Mouse (Mus musculus): ENCODE measurements around the gene Hba-x. TPM values are rescaled to one million over a fixed set of nuclear protein-coding genes. Genes with fewer than 3 reads are reported as not detected.

Gene Hba-x
- polyA plus RNA-seq, 1 experiment from 2014 or later: 0.18 TPM

DNA sequence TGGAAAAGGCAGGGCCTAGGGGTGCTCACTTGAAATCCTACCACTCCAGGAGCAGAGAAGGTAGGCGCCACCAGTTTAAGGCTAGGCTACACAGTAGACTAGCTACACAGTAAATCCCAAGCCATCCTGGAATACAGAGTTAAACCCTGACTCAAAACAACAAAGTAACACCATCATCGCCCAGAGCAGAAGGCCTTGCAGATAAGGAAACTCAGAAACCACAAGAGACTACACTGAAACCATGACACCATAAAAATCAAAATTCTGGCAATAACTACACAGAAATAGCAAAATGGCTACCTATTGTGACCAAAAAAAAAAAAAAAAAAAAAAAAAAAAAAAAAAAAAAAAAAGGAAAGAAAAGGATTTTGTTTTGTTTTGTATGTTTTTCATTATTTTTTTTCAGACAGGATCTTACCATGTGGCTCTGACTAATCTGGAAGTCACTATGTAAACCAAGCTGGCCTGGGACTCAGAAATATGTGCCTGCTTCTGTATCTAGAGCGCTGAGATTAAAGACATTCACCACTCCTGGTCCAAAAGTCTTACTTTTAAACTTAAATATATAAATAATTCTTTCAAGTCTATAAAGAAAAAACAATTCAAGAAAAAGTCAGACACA lies 11.0 kb upstream of the Hba-x start:
- WGBS: 91% methylated on average over 3 of the region's 3 CpGs

GRCm38 (mm10) chr11:32266194-32266593 lies 10.0 kb upstream of the Hba-x start:
- DNase-seq (ENCODE audit: low spot score) (no peak), ATAC-seq (ENCODE audit: low FRiP score, low TSS enrichment) (no peak)
- peaks cover 3% of the 10 kb centered on the region; the same call in 1 of the 2 replicates for H3K4me1 ChIP-seq (replicated peaks; ENCODE audit: control insufficient read depth, insufficient read depth)
- TF ChIP-seq CTCF (IDR thresholded peaks at IDR 0.05; ENCODE audit: low read depth): no peak
- no peak for TF ChIP-seq EP300 (optimal IDR thresholded peaks at IDR 0.05)
- H3K27ac ChIP-seq (replicated peaks): no peak overlapping the region
- H3K9ac ChIP-seq (ENCODE audit: low read length): no peak overlapping the region
- H3K4me3 ChIP-seq (ENCODE audit: low read depth, low read length): no peak overlapping the region
- no peaks in the 10 kb centered on the region for H3K9me3 ChIP-seq (ENCODE audit: control insufficient read depth, low read length)
- H3K36me3 ChIP-seq (ENCODE audit: control insufficient read depth, insufficient read depth, low read length): no peaks in the 10 kb centered on the region
- WGBS: 88% methylated on average over 6 of the region's 6 CpGs
- no peaks in the 10 kb centered on the region for H3K27me3 ChIP-seq (ENCODE audit: control insufficient read depth, insufficient read depth, low read length)
- H3K4me2 ChIP-seq (replicated peaks; ENCODE audit: low read depth): no peak overlapping the region

More for the DNA sequence above, 11.0 kb upstream of the Hba-x start:
- no peak for TF ChIP-seq CTCF (IDR thresholded peaks at IDR 0.05; ENCODE audit: low read depth)
- TF ChIP-seq EP300 (optimal IDR thresholded peaks at IDR 0.05): no peak
- H3K9me3 ChIP-seq (ENCODE audit: control insufficient read depth, low read length): no peaks in the 10 kb centered on the region
- 0 out of 2 replicates have a peak, but pooled peaks cover 1% of the 10 kb centered on the region for H3K36me3 ChIP-seq (ENCODE audit: control insufficient read depth, insufficient read depth, low read length)
- no peak overlapping the region for H3K4me2 ChIP-seq (replicated peaks; ENCODE audit: low read depth)
- no peak overlapping the region for H3K9ac ChIP-seq (ENCODE audit: low read length)
- no peak overlapping the region for H3K27ac ChIP-seq (replicated peaks)
- DNase-seq (ENCODE audit: low spot score) (no peak), ATAC-seq (ENCODE audit: low FRiP score, low TSS enrichment) (no peak)
- H3K4me3 ChIP-seq (ENCODE audit: low read depth, low read length): no peak overlapping the region
- H3K27me3 ChIP-seq (ENCODE audit: control insufficient read depth, insufficient read depth, low read length): no peaks in the 10 kb centered on the region
- H3K4me1 ChIP-seq (replicated peaks; ENCODE audit: control insufficient read depth, insufficient read depth): peaks cover 3% of the 10 kb centered on the region; the same call in 1 of the 2 replicates

DNA sequence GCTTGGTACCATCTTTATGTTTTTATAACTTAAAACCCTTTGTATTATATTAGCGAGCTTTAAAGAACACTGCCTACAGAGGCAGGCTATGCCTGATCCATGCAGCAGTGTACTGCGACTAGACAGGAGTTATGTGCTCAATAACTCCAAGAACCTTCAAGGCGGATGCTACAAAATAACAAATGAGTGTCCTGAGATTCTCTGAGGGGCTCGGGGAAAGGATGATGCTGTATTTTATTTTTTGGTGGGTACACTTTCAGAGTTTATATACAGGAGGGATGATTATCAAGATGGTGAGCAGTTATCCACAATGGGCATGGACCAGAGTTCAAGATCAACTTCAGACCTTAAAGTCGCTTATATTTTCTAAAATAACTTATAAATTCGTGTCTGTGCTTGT lies 9.4 kb upstream of the Hba-x start:
- DNase-seq (ENCODE audit: low spot score) (no peak), ATAC-seq (ENCODE audit: low FRiP score, low TSS enrichment) (no peak)
- peaks cover 3% of the 10 kb centered on the region; the same call in 1 of the 2 replicates for H3K4me1 ChIP-seq (replicated peaks; ENCODE audit: control insufficient read depth, insufficient read depth)

GRCm38 (mm10) chr11:32267188-32267884 lies 8.9 kb upstream of the Hba-x start, which contains the start of gene Nprl3:
Nprl3 (minus strand) TSS chr11:32267707.
- peak within 1 kb of the TSS; percentile 74 for H3K4me2 ChIP-seq (replicated peaks; ENCODE audit: low read depth)
- WGBS: under 1% methylated on average over 54 of the region's 54 CpGs
- peak within 1 kb of the TSS; percentile 95 for H3K9ac ChIP-seq (ENCODE audit: low read length)
- DNase-seq (ENCODE audit: low spot score) (peak; percentile 96), ATAC-seq (ENCODE audit: low FRiP score, low TSS enrichment) (peak; percentile 99)
- H3K4me1 ChIP-seq (replicated peaks; ENCODE audit: control insufficient read depth, insufficient read depth): peaks cover 3% of the 10 kb centered on the region; the same call in 1 of the 2 replicates
- H3K27ac ChIP-seq (replicated peaks): peak within 1 kb of the TSS; percentile 95
- H3K27me3 ChIP-seq (ENCODE audit: control insufficient read depth, insufficient read depth, low read length): no peaks in the 10 kb centered on the region
- TF ChIP-seq EP300 (optimal IDR thresholded peaks at IDR 0.05) (peak; percentile 96), CTCF (IDR thresholded peaks at IDR 0.05; ENCODE audit: low read depth) (no peak)
- H3K4me3 ChIP-seq (ENCODE audit: low read depth, low read length): peak within 1 kb of the TSS; percentile 81
- H3K9me3 ChIP-seq (ENCODE audit: control insufficient read depth, low read length): no peaks in the 10 kb centered on the region
- no peaks in the 10 kb centered on the region for H3K36me3 ChIP-seq (ENCODE audit: control insufficient read depth, insufficient read depth, low read length)

More for the DNA sequence above, 9.4 kb upstream of the Hba-x start:
- peak overlapping the region; percentile 95 for H3K9ac ChIP-seq (ENCODE audit: low read length)
- peak overlapping the region; percentile 74 for H3K4me2 ChIP-seq (replicated peaks; ENCODE audit: low read depth)
- no peaks in the 10 kb centered on the region for H3K9me3 ChIP-seq (ENCODE audit: control insufficient read depth, low read length)
- no peaks in the 10 kb centered on the region for H3K27me3 ChIP-seq (ENCODE audit: control insufficient read depth, insufficient read depth, low read length)
- peak overlapping the region; percentile 81 for H3K4me3 ChIP-seq (ENCODE audit: low read depth, low read length)
- H3K36me3 ChIP-seq (ENCODE audit: control insufficient read depth, insufficient read depth, low read length): no peaks in the 10 kb centered on the region
- WGBS: 13% methylated on average over 6 of the region's 6 CpGs
- TF ChIP-seq CTCF (IDR thresholded peaks at IDR 0.05; ENCODE audit: low read depth) (no peak), EP300 (optimal IDR thresholded peaks at IDR 0.05) (no peak)
- peak overlapping the region; percentile 95 for H3K27ac ChIP-seq (replicated peaks)

GRCm38 (mm10) chr11:32267964-32268363 lies 8.2 kb upstream of the Hba-x start:
- H3K9ac ChIP-seq (ENCODE audit: low read length): peak overlapping the region; percentile 95
- peaks cover 3% of the 10 kb centered on the region; the same call in 1 of the 2 replicates for H3K4me1 ChIP-seq (replicated peaks; ENCODE audit: control insufficient read depth, insufficient read depth)
- no peaks in the 10 kb centered on the region for H3K9me3 ChIP-seq (ENCODE audit: control insufficient read depth, low read length)
- WGBS: 28% methylated on average over 5 of the region's 5 CpGs
- no peaks in the 10 kb centered on the region for H3K36me3 ChIP-seq (ENCODE audit: control insufficient read depth, insufficient read depth, low read length)
- ATAC-seq (ENCODE audit: low FRiP score, low TSS enrichment) (0 out of 2 replicates have a peak, but pooled peaks have one; percentile 24), DNase-seq (ENCODE audit: low spot score) (no peak)
- H3K4me2 ChIP-seq (replicated peaks; ENCODE audit: low read depth): peak overlapping the region; percentile 74
- peak overlapping the region; percentile 95 for H3K27ac ChIP-seq (replicated peaks)
- H3K27me3 ChIP-seq (ENCODE audit: control insufficient read depth, insufficient read depth, low read length): no peaks in the 10 kb centered on the region
- peak overlapping the region; percentile 81 for H3K4me3 ChIP-seq (ENCODE audit: low read depth, low read length)
- TF ChIP-seq EP300 (optimal IDR thresholded peaks at IDR 0.05): no peak
- TF ChIP-seq CTCF (IDR thresholded peaks at IDR 0.05; ENCODE audit: low read depth): no peak
